Mouse (Mus musculus): Measurements from ENCODE around the gene Fkbp14.

The Fkbp14 gene

DNA sequence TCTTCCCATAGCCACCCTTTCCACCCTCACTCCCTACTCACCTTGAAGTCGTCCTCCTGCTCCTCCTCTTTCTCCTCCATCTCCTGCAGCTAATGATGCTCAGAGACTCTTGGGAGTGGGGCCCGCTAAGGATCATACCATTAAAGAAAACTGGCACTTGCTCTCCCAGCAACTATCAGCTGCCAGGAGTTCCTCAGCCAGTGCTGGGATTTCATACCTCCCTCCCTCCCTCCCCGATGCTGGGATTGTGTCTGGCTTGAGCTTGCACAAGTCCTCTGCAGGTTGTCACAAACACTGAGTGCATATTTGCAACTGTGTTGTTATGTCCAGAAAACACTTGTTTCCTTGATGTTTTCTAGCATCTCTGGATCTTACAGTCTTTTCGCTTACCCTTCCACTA is at the start of gene Fkbp14:
Gene Fkbp14, minus strand, starts transcription at position 101 of the 400 bp plus-strand sequence.
- DNase-seq (ENCODE audit: low spot score in 2 of 2), result no peak

DNA sequence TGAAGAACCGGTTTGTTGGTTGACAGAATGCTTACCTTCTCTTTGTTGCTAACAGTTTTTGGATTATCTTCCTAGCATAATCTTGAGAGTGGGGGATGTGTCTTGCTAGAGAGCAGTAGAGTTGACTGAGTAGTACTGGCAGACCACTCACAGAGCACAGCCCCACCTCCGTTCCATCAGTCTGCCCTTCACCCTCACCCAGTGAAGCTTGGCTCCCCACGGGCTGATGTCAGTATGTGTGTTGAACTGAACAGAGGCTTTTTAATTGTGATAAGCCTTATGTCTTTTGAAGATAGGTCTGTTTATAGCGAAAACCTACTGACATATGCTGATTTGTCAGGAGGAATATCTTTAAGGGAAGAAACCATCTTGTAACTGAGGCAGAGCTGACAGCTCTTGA is 46.1 kb upstream of the Fkbp14 start:
- DNase-seq (ENCODE audit: low spot score in 2 of 2), result no peak

DNA sequence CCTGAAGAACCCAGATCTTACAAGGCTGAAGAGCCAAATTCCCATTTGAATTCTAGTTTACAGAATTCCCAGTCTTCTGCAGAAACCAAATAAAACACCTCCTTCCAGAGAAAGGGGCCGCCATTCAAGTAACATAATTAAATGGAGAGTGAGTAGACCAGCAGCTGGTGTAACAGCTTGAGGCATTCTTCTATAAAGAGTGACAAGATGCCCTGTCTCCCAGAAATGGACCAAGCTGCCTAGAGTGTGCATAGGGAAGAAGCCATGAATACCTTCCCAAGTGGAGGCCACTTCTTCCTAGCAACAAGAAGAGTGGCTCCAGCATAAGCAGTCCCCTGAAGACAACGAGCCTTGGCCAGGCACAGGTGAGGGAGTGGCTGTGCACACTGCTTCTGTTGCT is 44.8 kb upstream of the Fkbp14 start:
- DNase-seq (ENCODE audit: low spot score in 2 of 2), result no peak

DNA sequence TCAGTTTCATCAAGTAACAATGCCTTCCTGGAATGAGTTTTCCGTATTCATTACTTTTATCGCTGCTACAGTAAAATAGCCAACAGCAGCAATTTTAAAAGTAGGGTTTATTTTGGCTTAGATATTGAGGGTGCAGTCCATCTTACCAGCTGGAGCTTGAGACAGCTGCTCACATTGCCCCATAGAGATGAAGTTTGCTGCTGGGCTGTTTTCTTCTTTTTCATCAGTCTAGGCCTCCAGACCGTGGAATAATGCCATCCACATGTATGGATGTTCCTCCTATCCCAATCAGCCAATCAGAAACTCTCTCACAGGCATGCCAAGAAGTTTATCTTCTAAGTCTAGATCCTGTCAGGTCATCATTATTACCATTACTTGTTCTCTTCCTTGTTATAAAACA is 42.8 kb upstream of the Fkbp14 start:
- no peak for DNase-seq (ENCODE audit: low spot score in 2 of 2)

DNA sequence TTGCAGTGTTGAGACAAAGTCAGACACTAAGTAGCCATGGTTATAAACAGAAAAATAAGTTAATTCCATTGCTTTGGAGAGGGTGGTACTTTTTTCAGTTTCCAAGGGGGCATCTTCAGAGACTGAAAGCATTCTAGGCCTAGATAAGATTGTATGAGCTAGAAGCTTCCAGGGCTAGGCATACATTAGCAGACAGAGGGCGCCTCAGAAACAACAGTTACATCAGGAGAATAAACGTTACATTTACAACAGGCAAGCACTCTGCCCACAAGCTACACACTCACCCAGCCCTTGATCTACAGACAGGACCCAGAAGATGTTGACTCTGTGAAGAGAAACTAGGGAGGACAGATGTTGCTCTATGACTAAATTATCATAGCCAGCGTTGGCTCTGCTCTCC is 34.4 kb upstream of the Fkbp14 start:
- DNase-seq (ENCODE audit: low spot score in 2 of 2), result peak in 1 of 2 experiments; percentile 31

DNA sequence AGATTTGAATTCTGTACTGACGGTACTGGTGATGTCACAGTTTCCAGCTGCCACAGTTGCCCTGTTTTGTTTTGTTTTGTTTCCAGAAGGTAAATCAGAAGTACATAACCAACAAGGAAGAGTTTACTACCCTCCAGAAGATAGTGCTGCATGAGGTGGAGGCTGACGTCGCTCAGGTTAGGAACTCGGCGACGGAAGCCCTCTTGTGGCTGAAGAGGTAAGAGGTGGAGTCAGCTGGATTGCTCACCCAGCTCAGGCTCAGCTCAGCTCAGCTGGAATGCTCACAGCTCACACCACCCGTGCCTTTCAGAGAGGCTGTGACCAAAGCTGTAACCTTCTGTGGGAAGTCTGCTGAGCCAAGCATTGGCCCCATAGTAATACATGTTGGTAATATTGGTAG is 32.6 kb upstream of the Fkbp14 start:
- DNase-seq (ENCODE audit: low spot score in 2 of 2), result peak in 1 of 2 experiments; percentile 22

DNA sequence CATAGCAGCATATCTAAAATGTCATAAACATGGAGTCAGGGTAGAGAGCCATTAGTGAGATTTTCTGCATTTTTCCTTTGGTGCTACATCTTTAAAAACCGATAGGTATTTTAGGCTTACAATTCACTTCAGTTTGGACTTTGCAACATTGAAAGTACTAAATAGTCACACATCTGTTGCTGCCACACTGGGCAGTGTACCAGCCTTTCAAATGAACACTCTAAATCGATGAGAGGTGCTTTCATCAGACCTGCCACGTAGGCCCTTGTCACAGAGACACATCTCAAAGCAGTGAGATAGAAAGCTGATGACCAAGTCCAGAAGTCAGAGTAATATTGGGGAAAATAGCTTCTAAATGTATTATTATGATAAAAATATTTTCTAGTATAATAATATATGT is 31.3 kb upstream of the Fkbp14 start:
- DNase-seq (ENCODE audit: low spot score in 2 of 2), result no peak

DNA sequence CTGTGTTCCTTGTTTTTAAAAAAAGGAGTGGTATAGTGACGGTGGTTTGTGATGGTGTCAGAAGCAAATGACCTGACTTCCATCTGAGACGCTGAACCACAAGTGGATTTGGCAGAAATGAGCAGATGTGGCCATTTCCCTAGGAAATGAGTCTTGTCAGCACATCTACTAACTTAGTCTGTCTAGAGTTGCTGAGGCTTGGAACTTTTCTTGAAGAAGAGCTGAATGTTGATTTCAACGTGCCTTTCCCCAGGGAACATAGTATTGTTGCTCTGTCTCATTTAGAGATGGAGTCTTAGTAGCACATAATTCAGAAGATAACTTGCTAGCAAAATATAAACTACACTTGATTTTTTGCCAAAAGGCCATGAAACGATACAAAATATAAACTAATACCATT is 23.2 kb upstream of the Fkbp14 start:
- no peak for DNase-seq (ENCODE audit: low spot score in 2 of 2)

DNA sequence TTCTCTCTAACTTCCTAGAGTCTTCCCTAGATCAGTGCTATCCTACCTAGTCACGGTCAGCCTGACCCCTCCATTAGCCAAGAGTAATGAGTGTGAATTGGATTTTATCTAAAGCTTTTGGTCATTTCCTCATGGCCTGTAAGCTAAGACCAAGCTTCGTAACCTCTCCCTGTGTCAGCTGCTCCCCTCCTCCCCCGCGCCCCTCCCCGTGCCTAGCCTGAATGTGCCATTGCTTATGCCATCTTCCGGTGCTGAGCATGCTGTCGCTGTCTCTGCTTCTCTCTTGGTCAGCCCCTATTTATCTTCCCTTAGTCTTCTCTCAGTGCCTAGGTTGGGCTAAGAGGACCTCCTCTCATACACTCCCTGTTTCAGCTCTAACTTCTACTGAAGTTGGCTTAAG is 22.4 kb upstream of the Fkbp14 start:
- no peak for DNase-seq (ENCODE audit: low spot score in 2 of 2)

DNA sequence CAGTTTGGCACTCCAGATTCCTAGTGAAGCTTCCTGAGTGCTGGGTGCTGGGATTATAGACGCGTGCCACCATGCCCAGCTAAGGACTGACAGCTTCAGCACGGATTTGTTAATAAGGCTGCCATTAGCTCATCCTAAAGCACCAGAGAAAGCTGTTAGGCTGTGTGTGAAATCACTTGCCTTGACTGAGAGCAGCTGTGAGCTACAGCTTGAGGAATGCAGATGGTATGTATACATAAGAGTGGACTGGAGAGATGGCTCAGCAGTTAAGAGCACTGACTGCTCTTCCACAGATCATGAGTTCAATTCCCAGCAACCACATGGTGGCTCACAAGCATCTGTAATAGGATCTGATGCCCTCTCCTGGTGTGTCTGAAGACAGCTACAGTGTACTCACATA is 20.3 kb upstream of the Fkbp14 start:
- DNase-seq (ENCODE audit: low spot score in 2 of 2), result no peak

DNA sequence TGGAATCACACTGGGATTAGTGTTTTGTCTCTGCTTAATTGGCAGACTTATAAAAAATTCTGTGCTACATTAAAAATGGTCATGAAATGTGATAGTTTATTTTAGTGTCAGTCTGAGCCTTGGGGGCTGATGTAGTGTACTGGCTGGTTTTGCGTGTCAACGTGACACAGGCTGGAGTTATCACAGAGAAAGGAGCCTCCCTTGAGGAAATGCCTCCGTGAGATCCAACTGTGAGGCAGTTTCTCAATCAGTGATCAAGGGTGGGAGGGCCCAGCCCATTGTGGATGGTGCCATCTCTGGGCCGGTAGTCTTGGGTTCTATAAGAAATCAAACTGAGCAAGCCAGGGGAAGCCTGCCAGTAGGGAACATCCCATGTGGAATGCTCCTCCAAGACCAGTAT is 9.1 kb upstream of the Fkbp14 start:
- DNase-seq (ENCODE audit: low spot score in 2 of 2), result no peak

DNA sequence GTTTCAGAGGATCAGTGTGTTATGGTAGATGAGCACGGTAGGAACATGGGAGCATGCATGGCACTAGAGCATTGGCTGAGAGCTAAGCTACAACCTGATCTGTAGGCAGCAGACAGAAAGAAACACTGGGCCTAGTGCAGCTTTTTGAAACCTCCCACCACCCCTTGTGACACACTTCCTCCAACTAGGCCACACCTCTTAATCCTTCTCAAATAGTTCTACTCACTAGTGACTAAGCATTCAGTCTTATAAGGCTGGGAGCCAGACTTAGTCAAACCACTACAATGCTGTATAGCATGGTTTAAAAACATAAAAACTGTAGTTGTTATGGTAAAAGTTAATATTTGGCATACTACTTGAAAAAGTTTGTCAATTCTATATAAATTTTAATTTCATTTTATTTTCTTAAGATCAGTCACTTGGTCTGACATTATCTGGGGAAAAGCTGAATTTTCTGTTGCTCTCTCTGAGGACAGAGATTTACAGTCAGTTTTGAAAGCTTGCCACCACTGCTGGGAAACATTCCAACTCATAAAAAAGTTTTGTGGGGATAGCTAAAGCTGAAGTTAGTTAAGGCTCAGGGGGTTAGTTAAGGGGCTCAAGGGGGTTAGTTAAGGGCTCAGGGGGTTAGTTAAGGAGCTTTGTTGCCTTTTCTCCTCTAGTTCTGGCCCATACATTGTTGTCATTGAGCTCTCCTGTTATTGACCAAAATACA is 7.0 kb upstream of the Fkbp14 start:
- no peak for DNase-seq (ENCODE audit: low spot score in 2 of 2)

DNA sequence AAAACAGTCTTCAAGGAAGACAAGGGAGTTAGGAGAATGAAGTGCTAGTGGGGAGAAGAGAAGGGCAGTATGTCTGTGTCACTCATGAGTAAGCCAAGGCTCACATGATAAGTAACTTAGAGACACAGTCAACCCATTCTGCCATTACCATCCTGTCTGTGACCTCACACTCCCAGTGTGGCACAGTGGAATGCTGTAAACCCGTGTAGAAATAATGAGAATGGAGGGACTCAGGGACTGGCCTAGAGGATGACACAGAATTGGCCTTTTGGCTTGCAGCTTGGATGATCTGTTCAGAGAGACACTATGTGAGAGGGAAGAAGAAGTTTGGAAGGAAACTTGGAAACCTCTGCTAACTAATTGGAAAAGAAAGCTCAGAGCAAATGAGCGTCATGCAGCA is 5.8 kb upstream of the Fkbp14 start:
- DNase-seq (ENCODE audit: low spot score in 2 of 2), result no peak

DNA sequence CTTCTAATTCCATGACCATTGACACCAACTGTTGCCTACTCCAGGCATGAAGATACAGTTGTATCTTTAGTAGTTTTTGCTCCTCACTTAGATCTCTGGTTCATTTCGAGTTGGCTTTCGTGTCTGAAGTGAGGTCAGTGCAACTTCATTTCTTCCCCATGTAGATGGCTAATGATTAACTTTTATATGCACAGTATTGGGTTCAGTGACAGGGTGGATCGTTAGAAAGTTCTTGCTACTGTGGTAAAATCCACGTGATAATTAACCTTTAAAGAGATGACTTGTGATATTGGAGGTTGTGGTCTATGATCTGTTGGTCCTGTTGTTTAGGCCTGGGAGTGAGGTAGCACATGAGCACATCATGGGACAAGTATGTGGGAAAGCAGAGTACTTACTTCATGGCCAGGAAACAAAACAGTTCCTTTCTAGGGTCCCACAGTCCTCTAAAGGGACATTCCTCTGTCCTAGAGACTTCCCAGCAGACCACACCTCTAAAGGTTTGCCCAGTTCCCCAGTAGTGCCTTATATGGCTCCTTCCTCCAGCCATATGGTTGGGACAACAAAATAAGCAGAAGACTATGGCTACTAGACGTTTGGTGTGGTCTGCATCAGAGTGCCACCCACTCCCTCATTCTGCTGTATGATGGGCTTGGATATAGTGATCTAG is 3.7 kb upstream of the Fkbp14 start:
- DNase-seq (ENCODE audit: low spot score in 2 of 2), result no peak

DNA sequence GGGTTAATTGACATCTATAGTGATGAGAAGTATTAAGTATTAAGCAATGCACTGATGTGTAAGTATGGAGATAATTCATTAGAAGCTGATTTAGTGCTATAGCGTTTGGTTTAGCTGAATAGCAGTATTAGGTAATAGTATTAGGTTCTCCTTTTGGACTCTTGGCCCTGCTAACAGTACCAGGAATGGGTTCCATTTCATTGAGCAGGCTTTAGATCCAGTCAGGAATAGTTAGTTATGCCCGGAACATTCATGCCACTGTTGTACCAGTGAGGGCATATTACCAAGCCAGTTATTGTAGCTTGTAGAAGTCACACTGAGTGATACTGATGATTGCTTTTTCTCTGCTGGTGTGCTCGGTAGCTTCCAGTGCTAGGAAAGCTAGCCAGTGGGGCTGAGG is 603 bp upstream of the Fkbp14 start:
- no peak for DNase-seq (ENCODE audit: low spot score in 2 of 2)

DNA sequence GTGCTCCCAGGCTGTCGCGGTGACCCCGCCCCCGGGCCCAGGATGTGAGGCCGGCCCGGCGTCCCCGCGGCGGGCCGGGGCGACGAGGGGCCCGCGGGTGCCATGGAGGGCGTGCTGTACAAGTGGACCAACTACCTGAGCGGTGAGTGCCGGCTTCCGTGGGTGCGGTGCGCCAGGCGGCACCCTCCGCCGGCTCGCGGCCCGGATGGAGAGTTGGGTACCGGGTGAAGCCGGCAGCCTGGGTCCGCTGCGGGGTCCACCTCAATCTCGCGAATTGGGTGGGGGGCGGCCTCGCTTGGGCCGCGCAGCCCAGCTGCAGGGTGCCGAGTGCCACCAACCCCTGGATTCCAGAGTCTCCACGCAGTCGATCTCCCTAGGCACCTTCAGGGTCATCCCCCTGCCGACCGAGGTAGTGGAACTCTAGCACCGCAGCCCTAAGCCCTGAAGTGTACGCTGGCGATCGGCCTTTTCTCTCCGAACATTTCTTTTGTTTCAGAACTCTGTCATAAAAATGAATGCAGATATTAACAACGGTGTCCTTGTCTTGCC is 1.7 kb downstream of the Fkbp14 start:
- no peak for DNase-seq (ENCODE audit: low spot score in 2 of 2)

DNA sequence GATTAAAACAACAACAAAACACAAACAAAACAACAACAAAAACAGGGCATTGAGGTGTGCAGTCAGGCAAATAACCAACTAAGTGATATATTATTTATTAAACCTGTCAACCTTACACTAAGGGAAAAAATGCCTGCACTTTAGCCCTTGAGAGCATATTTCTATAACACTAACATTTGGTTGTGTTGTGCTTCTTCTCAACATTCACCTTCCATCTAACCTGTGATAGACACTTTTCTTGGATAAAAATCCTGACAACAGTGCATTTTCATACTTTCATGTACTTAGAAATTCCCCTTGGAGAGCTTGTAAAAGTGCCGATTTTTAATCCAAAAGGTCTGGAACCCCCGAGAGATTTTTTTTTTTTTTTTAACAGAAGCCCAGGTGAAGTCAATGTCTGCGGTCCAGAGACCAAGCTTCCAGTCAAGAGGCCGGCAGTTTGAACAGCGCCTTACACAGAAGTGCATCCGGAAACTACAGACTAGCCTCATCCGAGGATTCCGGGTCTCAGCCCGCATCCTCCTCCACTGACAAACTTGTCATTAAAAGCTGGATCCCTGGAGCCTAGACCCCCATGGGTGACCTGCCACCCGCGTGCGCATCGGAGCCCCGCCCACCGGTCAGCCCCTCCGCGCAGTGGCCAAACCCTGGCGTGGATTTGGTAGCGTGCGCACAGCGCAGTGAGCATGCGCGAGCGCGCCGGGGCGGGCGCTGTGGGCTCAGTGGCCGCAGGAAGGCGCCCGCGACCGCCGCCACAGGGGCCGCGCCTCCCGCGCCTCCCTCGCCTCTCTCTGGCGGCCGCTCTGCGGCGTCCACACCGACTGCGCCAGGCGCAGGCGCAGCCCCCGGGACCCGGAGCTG is 2.4 kb downstream of the Fkbp14 start, which contains the start of gene Plekha8:
Gene Plekha8, plus strand, starts transcription at position 643 of the 861 bp plus-strand sequence.
- DNase-seq (ENCODE audit: low spot score in 2 of 2), result peak; percentile 82 to 90

DNA sequence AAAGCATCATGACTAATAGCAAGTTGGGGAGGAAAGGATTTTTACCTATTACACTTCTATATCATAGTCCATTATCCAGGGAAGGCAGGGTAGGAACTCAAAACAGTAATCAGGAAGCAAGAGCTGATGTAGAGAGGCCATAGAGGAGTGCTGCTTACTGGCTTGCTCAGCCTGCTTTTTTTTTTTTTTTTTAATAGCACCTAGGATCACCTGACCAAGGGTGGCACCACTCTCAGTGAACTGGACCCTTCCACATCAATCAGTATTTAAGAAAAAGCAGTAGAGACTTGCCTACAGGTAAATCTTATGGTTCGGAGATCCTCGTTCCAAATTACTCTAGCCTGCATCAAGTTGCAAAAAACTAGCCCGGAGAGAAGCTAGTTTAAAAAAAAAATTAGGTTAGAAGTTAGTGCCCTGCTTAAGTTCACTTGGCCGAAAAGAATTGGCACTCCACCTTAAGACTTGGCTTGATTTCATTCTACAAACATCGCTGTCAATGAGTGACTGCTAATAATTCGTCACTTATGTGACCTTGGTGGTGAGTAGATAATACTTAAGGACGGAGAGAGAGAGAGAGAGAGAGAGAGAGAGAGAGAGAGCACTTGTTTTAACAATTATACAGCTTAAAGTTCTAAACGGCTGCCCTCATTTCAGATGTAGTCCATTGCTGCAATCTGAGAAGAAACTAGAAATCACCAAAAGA is 3.2 kb downstream of the Fkbp14 start:
- DNase-seq (ENCODE audit: low spot score in 2 of 2), result no peak

DNA sequence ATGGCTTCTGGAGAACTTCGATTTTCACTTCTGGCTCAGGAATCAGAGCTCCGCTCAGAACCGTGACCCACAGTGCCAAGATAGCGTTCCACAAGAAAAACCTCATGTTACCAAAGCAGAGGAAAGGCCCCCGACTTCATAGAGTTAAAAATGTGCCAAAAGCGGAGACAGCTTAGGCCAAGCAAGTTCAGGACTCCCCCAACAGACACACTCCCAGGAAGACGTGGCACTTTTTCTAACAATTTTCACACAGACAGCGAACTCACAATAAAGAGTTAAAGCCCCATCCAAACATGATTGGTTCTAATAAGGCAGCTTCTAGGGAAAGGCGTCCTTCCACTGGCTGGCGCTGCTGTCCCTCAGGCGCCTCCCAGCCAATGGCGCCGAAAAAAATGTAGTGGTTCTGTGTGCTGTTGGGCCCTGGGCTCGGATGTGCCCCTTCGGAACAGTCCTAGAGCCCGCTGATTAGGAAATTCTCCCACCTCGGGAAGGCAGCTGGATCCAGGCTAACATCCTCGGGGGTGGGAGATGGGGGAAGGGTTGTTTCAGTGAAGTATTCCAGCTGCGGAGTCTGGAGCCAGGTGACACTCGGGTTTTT is 4.1 kb downstream of the Fkbp14 start:
- DNase-seq (ENCODE audit: low spot score in 2 of 2), result peak; percentile 64 to 85

DNA sequence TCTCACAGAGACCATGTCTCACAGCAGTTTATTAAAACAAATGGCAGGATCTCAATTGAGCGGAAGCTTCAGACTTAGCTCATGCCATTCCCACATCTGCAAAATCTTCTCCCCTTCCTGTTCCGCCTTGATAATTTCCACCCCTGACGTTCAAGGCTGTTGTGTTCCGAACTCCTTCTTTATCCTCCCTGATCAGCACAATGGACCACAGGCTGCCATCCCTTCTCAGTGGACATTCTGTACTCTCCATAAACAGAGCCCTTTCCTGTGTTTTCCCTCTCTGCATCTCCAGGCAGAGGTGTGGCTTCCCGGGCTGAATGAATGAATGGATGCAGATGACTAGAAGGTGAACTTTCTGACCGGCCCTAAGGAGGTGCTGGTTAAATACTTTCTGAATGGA is 5.3 kb downstream of the Fkbp14 start:
- no peak for DNase-seq (ENCODE audit: low spot score in 2 of 2)

DNA sequence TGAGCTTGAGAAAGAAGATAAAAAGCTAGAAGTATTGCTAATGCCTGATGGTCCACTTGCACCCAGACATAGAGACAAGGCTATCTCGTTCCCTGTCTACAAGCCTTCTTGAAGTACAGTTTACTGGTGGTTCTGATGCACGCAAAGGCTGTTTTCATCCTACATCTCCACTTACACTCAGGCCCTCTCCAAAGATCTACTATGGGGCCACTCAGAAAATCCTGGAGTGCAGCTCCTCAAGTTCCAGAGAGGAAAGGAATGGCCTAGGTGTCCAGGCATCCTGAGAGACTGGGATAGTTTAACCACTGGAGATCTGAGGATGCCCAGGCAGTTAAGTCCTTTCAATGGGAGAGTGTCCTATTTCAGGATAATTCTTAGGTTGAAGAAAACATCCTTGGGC is 6.4 kb downstream of the Fkbp14 start:
- DNase-seq (ENCODE audit: low spot score in 2 of 2), result no peak

Measured in spleen, postnatal 10 days (tissue).